Mouse (Mus musculus) lung, postnatal 25 days (tissue): ENCODE results near the gene Uqcr11.

Experiments
- DNase-seq: peaks from one replicate; pipeline ENCODE4 v3.0.0; 2022; ENCODE audit warnings: low spot score

Uqcr11 gene

GRCm38 (mm10) chr10:80376160-80376559, 30.5 kb downstream of the Uqcr11 start:
- peak; percentile 92 for DNase-seq

GRCm38 (mm10) chr10:80374063-80374462, 32.6 kb downstream of the Uqcr11 start:
- peak; percentile 85 for DNase-seq

- DNase-seq, result no peak
These were observed 33.9 kb downstream of the Uqcr11 start for GRCm38 (mm10) chr10:80372706-80373105.

- no peak for DNase-seq
These were observed 34.6 kb downstream of the Uqcr11 start for GRCm38 (mm10) chr10:80371983-80372382.

GRCm38 (mm10) chr10:80371411-80371966, 35.1 kb downstream of the Uqcr11 start:
- peak; percentile 80 for DNase-seq

GRCm38 (mm10) chr10:80369995-80370747, 36.5 kb downstream of the Uqcr11 start:
- no peak for DNase-seq

- no peak for DNase-seq
These were observed 38.2 kb downstream of the Uqcr11 start for GRCm38 (mm10) chr10:80368392-80368791.

GRCm38 (mm10) chr10:80367954-80368353, 38.7 kb downstream of the Uqcr11 start:
- DNase-seq, result no peak

- DNase-seq, result no peak
These were observed 40.9 kb downstream of the Uqcr11 start for GRCm38 (mm10) chr10:80365736-80366135.

- no peak for DNase-seq
These were observed 42.9 kb downstream of the Uqcr11 start for GRCm38 (mm10) chr10:80363734-80364133.

- no peak for DNase-seq
These were observed 48.5 kb downstream of the Uqcr11 start for GRCm38 (mm10) chr10:80357994-80358639.

GRCm38 (mm10) chr10:80357336-80357735, 49.3 kb downstream of the Uqcr11 start:
- no peak for DNase-seq

GRCm38 (mm10) chr10:80356737-80357136, 49.9 kb downstream of the Uqcr11 start:
- DNase-seq, result no peak

- DNase-seq, result no peak
These were observed 50.5 kb downstream of the Uqcr11 start, which contains the start of gene Plk5 for GRCm38 (mm10) chr10:80356001-80356682. Plk5 (plus strand) TSS chr10:80356459.

GRCm38 (mm10) chr10:80355431-80355830, 51.2 kb downstream of the Uqcr11 start:
- no peak for DNase-seq
